Mouse (Mus musculus) embryonic facial prominence, embryonic 15.5 days (tissue): ENCODE results near the gene Bcat1. TPM values are rescaled to one million over a fixed set of nuclear protein-coding genes. Genes with fewer than 3 reads are reported as not detected.

Experiments
- ATAC-seq: fragments of 200-750 bp; cut with Nextera tagmentation; 2 replicates; pipeline ENCODE4 v1.8.0; 2017; ENCODE audit warnings: low read depth, moderate TSS enrichment; ENCODE audit not compliant: insufficient number of reproducible peaks, low FRiP score, low TSS enrichment
- H3K27ac ChIP-seq: fragments of 300-500 bp; sonication (generic); replicated peaks from 2 replicates; pipeline ENCODE4 v1.5.1; 2015; ENCODE audit warnings: mild to moderate bottlenecking, inconsistent platforms
- H3K27me3 ChIP-seq: fragments of 300-500 bp; sonication (generic); 2 replicates; pipeline ENCODE4 v1.6.1; 2015; ENCODE audit warnings: inconsistent platforms
- H3K36me3 ChIP-seq: fragments of 300-500 bp; sonication (generic); 2 replicates; pipeline ENCODE4 v1.6.1; 2015; ENCODE audit warnings: mild to moderate bottlenecking, inconsistent platforms
- H3K4me1 ChIP-seq: fragments of 300-500 bp; sonication (generic); 2 replicates; pipeline ENCODE4 v1.6.1; 2015; ENCODE audit warnings: inconsistent platforms
- H3K4me2 ChIP-seq: fragments of 300-500 bp; sonication (generic); replicated peaks from 2 replicates; pipeline ENCODE4 v1.6.1; 2015; ENCODE audit warnings: mild to moderate bottlenecking, inconsistent platforms
- H3K4me3 ChIP-seq: fragments of 300-500 bp; sonication (generic); replicated peaks from 2 replicates; pipeline ENCODE4 v1.5.1; 2015; ENCODE audit warnings: mild to moderate bottlenecking, inconsistent platforms
- H3K9ac ChIP-seq: fragments of 300-500 bp; sonication (generic); 2 replicates; pipeline ENCODE4 v1.6.1; 2015; ENCODE audit warnings: inconsistent platforms
- H3K9me3 ChIP-seq: fragments of 300-500 bp; sonication (generic); replicated peaks from 2 replicates; pipeline ENCODE4 v1.6.1; 2016; ENCODE audit warnings: inconsistent platforms
- WGBS: fragments of 180-500 bp; shearing (Covaris S2); methylation state at CpG from one replicate; pipeline ENCODE4 v1.1.7; 2015; 5-methylcytosine and 5-hydroxymethylcytosine counted together
- polyA plus RNA-seq: library from polyadenylated mRNA; unstranded; fragments of >200 nt; fragmentation: Nextera tagmentation; extraction: Ambion mirVana; gene quantifications from 2 replicates; pipeline ENCODE4 v1.2.1, GENCODE M21; 2015

Gene Bcat1
- 22.7 and 25.1 TPM in 2 replicates for polyA plus RNA-seq

DNA sequence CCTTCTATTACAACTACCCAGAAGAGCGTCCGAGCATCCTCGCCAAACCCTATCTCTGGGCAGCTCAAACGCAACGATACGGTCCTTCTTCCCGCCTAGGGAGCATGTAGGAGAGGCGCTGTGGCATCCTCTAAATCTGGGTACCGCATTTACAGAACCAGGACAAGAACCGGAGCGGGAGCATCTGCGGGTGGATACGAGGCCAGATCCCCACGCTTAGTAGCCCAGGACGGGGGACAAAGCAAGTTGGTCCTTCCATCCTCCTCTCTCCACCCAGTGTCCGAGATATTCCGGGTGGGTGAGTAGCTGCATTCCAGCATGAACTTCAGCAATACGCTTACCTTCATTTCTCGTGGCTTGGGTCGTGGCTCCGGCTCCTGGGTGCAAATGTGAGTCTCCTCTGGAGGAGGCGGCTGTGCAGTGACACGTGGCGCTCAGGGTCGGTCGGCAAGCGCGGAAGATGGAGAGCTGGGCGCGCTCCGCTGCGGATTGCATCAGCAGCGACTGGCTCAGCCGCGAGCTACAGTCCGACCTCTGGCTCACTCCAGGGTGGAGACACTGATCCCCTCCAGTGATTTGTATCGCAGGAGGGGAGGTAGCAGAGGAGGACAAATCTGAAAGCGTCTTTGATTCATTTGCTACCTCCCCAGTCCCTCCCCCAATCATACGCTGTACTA lies at the start of gene Bcat1:
Gene Bcat1 (minus strand): TSS at position 637 of the 677 bp plus-strand sequence.
- Histone ChIP-seq H3K36me3 (no peaks in the 10 kb centered on the region), H3K9me3 (no peaks in the 10 kb centered on the region), H3K4me3 (peak within 1 kb of the TSS; percentile 42), H3K9ac (no peak within 1 kb of the TSS), H3K27ac (no peak within 1 kb of the TSS), H3K27me3 (peaks cover 16% of the 10 kb centered on the region), H3K4me2 (peak within 1 kb of the TSS; percentile 89), H3K4me1 (peaks cover 12% of the 10 kb centered on the region)
- ATAC-seq: peak; percentile 48
- under 1% methylated on average over 39 of the region's 39 CpGs for WGBS

DNA sequence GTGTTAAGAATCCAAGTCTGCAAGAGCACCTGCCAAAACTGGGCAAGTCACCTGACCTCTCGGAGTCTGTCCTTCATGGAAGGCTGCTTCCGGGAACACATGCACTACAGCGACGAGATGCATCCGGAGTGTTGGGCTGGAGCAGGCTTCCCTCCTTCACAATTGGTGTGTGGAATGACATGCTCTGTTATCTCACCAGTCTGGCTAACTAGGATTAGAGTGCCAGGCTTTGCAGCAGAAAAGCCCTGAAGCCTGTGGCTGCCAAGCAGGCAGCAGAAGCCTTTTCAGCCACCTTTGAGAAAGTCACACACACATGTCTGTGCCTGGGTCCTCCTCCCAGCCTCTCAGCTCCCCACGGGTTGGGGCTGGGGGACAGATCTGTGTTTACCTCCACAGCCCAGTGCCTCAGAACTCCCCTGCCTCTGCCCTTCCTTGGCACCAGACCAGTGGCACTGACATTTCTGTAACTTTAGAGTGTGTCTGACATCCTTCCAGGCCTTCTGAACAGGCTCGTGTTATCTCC lies 49.7 kb upstream of the Bcat1 start:
- H3K4me1 ChIP-seq: peaks cover 6% of the 10 kb centered on the region; the same call in 1 of the 2 replicates
- no peak overlapping the region for H3K4me3 ChIP-seq
- no peaks in the 10 kb centered on the region for H3K36me3 ChIP-seq
- no peaks in the 10 kb centered on the region for H3K27me3 ChIP-seq
- no peak overlapping the region for H3K27ac ChIP-seq
- no peaks in the 10 kb centered on the region for H3K9me3 ChIP-seq
- WGBS: 50% methylated on average over 7 of the region's 7 CpGs
- no peak for ATAC-seq
- no peak overlapping the region for H3K9ac ChIP-seq
- no peak overlapping the region for H3K4me2 ChIP-seq

DNA sequence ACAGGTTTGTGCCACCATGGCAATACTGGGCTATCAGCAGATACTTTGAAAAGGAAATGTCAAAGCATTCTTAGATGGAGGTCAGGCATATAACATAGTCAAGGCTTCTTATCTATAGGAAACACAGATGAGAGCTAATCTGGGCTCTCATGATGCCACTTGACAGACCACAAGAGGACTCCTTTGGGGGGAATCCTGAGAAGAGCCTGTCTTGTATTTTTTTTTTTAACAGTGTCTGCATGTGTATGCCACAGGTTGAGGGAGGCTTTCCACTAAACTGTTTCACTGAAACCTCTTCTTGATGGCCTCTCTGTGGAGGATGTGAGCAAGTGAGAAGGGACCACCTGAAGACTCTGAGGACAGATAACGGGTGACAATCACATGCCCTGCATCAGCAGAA lies 48.6 kb upstream of the Bcat1 start:
- no peaks in the 10 kb centered on the region for H3K9me3 ChIP-seq
- peaks cover 6% of the 10 kb centered on the region; the same call in 1 of the 2 replicates for H3K4me1 ChIP-seq
- H3K36me3 ChIP-seq: no peaks in the 10 kb centered on the region
- no peak overlapping the region for H3K4me3 ChIP-seq
- H3K9ac ChIP-seq: no peak overlapping the region
- no peaks in the 10 kb centered on the region for H3K27me3 ChIP-seq
- no peak overlapping the region for H3K4me2 ChIP-seq
- no peak for ATAC-seq
- 55% methylated on average over 1 of the region's 1 CpGs for WGBS
- H3K27ac ChIP-seq: no peak overlapping the region

DNA sequence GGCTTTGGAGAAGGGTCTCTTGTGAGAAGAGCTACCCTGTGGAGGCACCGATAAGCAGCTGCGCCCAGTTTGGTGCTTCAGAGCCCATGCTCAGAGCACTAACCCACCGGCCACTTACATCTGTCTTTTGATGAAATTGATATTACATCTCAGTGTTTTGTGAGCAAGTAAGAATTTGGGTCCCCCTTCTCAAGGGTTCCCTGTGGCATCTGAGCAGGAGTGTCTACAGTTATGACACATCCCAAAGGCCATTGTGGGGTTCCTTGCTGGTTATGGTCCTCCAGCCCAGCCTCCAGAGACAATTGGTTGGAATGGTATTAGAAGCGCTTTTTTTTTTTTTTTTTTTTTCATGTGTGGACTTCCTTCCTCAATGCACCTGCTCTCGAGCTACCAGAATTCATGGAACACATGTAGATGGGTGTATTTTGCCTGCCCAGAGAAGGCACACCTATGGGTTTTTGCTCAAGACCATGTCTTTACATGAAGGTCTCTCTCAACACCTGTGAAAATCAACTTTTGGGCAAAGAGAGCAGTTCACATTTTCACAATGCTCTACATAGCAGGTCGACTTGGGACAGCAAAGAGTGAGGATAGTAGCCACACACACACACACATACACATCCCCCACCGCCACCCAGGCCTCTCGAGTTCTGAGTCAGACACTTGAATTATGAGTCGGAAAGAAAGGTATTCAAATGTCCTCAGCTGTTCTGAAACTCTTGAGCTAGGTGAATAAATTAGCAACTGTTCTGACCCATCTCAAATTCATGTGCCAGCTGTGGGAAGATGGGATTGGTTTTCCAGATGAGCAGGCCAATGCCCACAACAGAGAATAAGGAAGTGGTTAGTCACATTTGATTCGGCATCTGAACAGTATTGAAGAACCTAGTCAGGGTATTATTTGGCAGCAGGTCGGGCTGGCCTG lies 47.4 kb upstream of the Bcat1 start:
- Histone ChIP-seq H3K36me3 (no peaks in the 10 kb centered on the region), H3K27me3 (no peaks in the 10 kb centered on the region), H3K9ac (no peak overlapping the region), H3K27ac (no peak overlapping the region), H3K4me1 (peaks cover 6% of the 10 kb centered on the region; the same call in 1 of the 2 replicates), H3K9me3 (no peaks in the 10 kb centered on the region), H3K4me3 (no peak overlapping the region), H3K4me2 (no peak overlapping the region)
- 71% methylated on average over 11 of the region's 11 CpGs for WGBS
- ATAC-seq: no peak

DNA sequence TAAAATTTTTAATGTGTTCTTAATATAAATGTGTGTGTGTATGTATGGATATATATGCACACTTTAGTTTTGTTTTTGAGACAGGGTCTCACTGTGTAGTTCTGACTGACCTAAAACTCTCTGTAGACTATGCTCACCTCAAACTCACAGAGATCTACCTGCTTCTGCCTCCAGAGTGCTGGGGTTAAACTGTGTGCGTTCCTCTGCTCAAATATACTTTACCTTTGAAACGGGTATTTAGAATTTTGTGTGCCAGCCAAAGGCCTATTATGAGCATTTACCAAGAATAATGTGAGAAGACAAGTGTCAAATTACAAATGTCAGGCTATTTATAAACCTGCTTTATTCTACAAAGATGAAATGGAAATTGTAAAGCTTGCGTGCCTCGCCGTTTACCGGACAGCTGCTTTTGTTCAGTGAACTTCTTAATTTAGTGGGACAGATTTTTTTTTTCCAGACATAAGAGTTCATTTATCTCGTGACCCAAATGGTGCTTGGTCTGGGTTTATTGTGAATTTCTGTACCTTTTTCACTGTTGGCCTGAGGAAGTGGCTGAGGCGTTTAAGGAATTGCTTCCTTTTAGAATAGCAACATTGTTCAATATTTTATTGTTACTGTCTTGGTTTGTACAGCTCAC lies 46.6 kb upstream of the Bcat1 start:
- 29% methylated on average over 8 of the region's 8 CpGs for whole genome bisulfite sequencing
- Histone ChIP-seq H3K4me2 (no peak overlapping the region), H3K4me3 (no peak overlapping the region), H3K9ac (no peak overlapping the region), H3K9me3 (no peaks in the 10 kb centered on the region), H3K27ac (no peak overlapping the region), H3K27me3 (no peaks in the 10 kb centered on the region), H3K4me1 (peaks cover 6% of the 10 kb centered on the region; the same call in 1 of the 2 replicates), H3K36me3 (no peaks in the 10 kb centered on the region)
- ATAC-seq: no peak

DNA sequence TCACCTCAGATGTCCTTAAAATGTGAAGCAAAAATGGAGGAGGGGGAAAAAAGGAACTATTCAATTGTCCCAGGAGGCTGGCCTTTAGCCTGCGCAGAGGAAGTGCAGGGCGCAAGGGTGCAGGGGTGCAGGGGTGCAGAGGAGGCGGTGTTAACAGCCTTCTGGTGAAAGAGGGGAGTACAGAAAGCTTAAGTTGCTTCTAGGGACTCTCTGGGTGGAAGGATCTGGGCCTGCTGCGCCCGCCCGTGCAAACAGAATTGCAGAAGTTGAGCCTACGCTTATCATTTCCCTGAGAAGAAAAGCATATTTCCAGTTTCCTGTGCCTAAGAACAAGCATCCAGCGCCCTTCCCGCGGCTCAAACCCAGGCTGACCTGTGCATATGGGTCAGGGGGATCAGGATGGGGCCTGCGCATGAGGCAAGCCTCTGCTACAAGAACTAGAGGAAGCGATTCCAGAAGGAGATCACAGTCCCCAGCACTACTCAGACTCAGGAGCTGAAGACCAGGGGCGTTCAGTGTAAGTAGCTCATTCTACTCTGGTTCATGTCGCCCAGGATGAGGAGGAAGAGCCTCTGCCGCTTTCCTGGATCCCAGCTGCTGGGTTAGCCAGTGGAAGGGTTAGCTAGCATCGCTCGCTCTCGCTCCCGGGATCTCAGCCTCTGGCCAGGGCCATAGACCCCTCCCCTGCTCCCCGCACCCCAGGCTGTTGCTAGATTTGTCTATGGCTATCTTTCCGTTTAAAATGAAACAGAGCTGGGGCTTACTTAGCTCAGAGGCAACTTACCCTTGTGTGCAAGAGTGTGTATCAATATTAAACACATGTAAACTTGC lies 45.8 kb upstream of the Bcat1 start:
- H3K9ac ChIP-seq: no peak overlapping the region
- no peaks in the 10 kb centered on the region for H3K27me3 ChIP-seq
- 56% methylated on average over 21 of the region's 21 CpGs for WGBS
- no peak overlapping the region for H3K4me3 ChIP-seq
- H3K27ac ChIP-seq: no peak overlapping the region; the same call in 1 of the 2 replicates
- peaks cover 6% of the 10 kb centered on the region; the same call in 1 of the 2 replicates for H3K4me1 ChIP-seq
- no peak for ATAC-seq
- H3K9me3 ChIP-seq: no peaks in the 10 kb centered on the region
- no peaks in the 10 kb centered on the region for H3K36me3 ChIP-seq
- peak overlapping the region; percentile 6; the same call in 1 of the 2 replicates for H3K4me2 ChIP-seq

DNA sequence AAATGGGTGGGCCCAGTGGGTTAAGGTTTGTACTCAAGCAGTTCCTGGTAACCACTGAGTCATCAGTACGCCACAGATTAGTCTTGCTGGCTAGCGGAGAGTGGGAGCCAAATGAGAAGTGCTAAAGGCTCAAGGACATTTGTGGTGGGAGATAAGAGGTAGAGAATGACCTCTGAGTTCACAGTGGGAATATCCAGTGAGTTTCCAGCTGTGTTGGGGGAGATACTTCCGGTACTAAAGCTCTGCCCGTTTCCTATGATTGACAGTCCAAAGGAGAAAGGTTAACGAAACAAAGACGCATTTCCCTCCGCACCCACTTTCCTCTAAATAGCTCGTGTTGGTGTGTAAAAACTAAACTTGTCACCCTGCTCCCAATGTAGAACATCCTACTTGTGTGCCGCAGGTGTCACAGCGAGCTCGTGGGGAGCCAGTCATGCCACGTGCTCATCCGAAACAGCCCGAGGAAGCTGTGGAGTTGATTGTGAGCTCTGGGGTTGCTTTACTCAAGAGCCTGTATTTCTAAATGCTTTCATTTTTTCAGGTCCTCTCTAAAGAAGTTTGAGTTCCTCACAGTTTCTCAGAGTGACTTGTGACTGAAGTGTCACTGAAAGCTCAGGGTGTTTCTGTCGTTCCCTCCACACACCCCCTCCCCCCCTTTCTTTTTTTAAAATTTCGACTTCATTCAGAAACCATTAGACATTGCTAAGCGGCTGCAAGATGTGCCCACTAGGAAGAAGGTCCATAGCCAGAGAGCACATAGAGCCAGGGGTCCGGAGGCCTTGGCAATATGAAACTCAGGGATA lies 45.0 kb upstream of the Bcat1 start:
- no peaks in the 10 kb centered on the region for H3K9me3 ChIP-seq
- WGBS: 39% methylated on average over 18 of the region's 18 CpGs
- H3K27ac ChIP-seq: no peak overlapping the region
- no peak overlapping the region; the same call in 1 of the 2 replicates for H3K4me2 ChIP-seq
- H3K27me3 ChIP-seq: no peaks in the 10 kb centered on the region
- peaks cover 10% of the 10 kb centered on the region for H3K4me1 ChIP-seq
- no peaks in the 10 kb centered on the region for H3K36me3 ChIP-seq
- H3K4me3 ChIP-seq: no peak overlapping the region
- H3K9ac ChIP-seq: no peak overlapping the region
- ATAC-seq: no peak

DNA sequence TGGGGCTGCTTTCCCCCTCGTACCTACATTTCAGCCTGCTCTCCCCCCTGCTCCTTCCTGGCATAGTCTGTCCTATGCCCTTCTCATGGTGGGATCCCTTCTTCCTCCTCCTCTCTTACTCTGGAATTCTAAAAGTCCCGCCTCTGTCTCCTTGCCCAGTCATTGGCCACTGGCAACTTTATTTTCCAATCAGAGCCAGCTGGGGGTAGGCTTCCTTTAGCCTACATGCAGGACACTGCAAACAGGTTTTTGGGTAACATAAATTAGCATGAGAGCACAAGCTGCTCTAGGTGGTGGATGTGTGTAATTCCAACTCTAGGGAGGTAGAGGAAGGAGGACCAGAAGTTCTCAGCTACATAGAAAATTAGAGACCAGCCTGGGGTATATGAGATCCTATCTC lies 44.1 kb upstream of the Bcat1 start:
- Histone ChIP-seq H3K36me3 (no peaks in the 10 kb centered on the region), H3K4me2 (no peak overlapping the region), H3K9me3 (no peaks in the 10 kb centered on the region), H3K9ac (no peak overlapping the region), H3K27me3 (no peaks in the 10 kb centered on the region), H3K4me3 (no peak overlapping the region), H3K4me1 (peaks cover 10% of the 10 kb centered on the region), H3K27ac (no peak overlapping the region)
- ATAC-seq: no peak
- WGBS: 79% methylated on average over 2 of the region's 2 CpGs

DNA sequence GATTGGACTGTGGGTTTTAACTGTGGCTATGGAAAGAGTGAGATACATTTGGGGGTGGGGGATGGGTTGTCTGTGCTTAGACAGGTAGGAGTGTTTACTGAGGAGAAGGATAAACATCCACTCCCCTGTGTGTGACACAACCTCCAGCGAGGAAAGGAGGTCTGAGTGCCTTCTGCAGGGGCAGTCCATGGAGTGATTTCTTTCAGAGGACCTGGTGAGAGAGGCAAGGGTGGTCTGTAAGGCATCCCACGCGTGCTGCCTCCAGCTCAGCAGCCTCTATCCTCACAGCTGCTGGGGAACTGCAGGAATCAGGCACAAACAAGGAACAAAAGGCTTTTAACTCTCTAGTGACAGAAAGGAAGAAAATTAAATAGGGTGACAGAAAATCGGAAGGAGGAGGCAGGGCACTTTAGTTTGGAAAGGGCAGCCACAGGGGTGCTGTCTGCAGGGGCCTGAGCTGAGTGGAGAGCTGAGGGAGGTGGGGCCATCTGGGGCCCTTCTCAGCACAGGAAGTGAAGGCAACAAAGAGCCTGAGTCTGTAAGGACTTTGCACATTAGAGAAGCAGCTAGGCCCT lies 40.2 kb upstream of the Bcat1 start:
- Histone ChIP-seq H3K9ac (no peak overlapping the region), H3K4me3 (no peak overlapping the region), H3K4me1 (peaks cover 5% of the 10 kb centered on the region; the same call in 1 of the 2 replicates), H3K36me3 (no peaks in the 10 kb centered on the region), H3K9me3 (no peaks in the 10 kb centered on the region), H3K27ac (no peak overlapping the region), H3K4me2 (no peak overlapping the region), H3K27me3 (no peaks in the 10 kb centered on the region)
- 17% methylated on average over 4 of the region's 4 CpGs for WGBS
- no peak for ATAC-seq
